Mouse (Mus musculus) limb, embryonic 10.5 days (tissue): ENCODE results near the gene Cfap73. TPM values are rescaled to one million over a fixed set of nuclear protein-coding genes. Genes with fewer than 3 reads are reported as not detected.

Experiments
- DNase-seq: peaks from one replicate; pipeline ENCODE4 v3.0.0-alpha.2; 2017; ENCODE audit warnings: low spot score
- H3K27ac ChIP-seq: fragments of 300-500 bp; sonication (generic); 2 replicates; pipeline ENCODE4 v1.5.1; 2016; ENCODE audit warnings: mild to moderate bottlenecking
- H3K27me3 ChIP-seq: fragments of 300-500 bp; sonication (generic); 2 replicates; pipeline ENCODE4 v1.6.1; 2016; ENCODE audit warnings: low read depth, mild to moderate bottlenecking; ENCODE audit not compliant: poor library complexity, severe bottlenecking
- H3K36me3 ChIP-seq: fragments of 300-500 bp; sonication (generic); 2 replicates; pipeline ENCODE4 v1.6.1; 2016; ENCODE audit warnings: mild to moderate bottlenecking, moderate library complexity
- H3K4me1 ChIP-seq: fragments of 300-500 bp; sonication (generic); 2 replicates; pipeline ENCODE4 v1.6.1; 2016
- H3K4me3 ChIP-seq: fragments of 300-500 bp; sonication (generic); 2 replicates; pipeline ENCODE4 v1.5.1; 2016; ENCODE audit warnings: mild to moderate bottlenecking, moderate library complexity
- H3K9me3 ChIP-seq: fragments of 300-500 bp; sonication (generic); replicated peaks from 2 replicates; pipeline ENCODE4 v1.6.1; 2016; ENCODE audit warnings: mild to moderate bottlenecking
- WGBS: fragments of 180-500 bp; shearing (Covaris S2); methylation state at CpG from one replicate; pipeline ENCODE4 v1.1.7; 2016; 5-methylcytosine and 5-hydroxymethylcytosine counted together
- polyA plus RNA-seq: library from polyadenylated mRNA; unstranded; fragments of >200 nt; fragmentation: Nextera tagmentation; extraction: Ambion mirVana; gene quantifications from 2 replicates; pipeline ENCODE4 v1.2.1, GENCODE M21; 2016

Gene Cfap73
- polyA plus RNA-seq, 1 experiment from 2014 or later = not detected

GRCm38 (mm10) chr5:120656281-120656751 lies 22.3 kb upstream of the Cfap73 start:
- H3K9me3 ChIP-seq = no peaks in the 10 kb centered on the region
- no peak for DNase-seq
- 88% methylated on average over 12 of the region's 12 CpGs for WGBS
- no peaks in the 10 kb centered on the region for H3K36me3 ChIP-seq
- no peak overlapping the region for H3K4me3 ChIP-seq
- no peak overlapping the region for H3K27ac ChIP-seq
- peaks cover 24% of the 10 kb centered on the region for H3K27me3 ChIP-seq
- H3K4me1 ChIP-seq = no peaks in the 10 kb centered on the region

- H3K27ac ChIP-seq = no peak overlapping the region
- H3K4me1 ChIP-seq = peaks cover 8% of the 10 kb centered on the region
- H3K27me3 ChIP-seq = peaks cover 49% of the 10 kb centered on the region
- H3K9me3 ChIP-seq = no peaks in the 10 kb centered on the region
- no peaks in the 10 kb centered on the region for H3K36me3 ChIP-seq
- no peak overlapping the region for H3K4me3 ChIP-seq
- WGBS = 89% methylated on average over 2 of the region's 2 CpGs
- DNase-seq = no peak
Measured at GRCm38 (mm10) chr5:120653873-120654272, 19.8 kb upstream of the Cfap73 start.

GRCm38 (mm10) chr5:120652915-120653701 lies 19.1 kb upstream of the Cfap73 start:
- WGBS = 85% methylated on average over 28 of the region's 28 CpGs
- Histone ChIP-seq H3K27me3 (peaks cover 56% of the 10 kb centered on the region), H3K4me1 (peaks cover 13% of the 10 kb centered on the region), H3K27ac (no peak overlapping the region), H3K36me3 (no peaks in the 10 kb centered on the region), H3K4me3 (no peak overlapping the region), H3K9me3 (no peaks in the 10 kb centered on the region)
- no peak for DNase-seq

- no peak for DNase-seq
- H3K27me3 ChIP-seq = peaks cover 75% of the 10 kb centered on the region
- WGBS = 73% methylated on average over 5 of the region's 5 CpGs
Measured at GRCm38 (mm10) chr5:120651230-120651629, 17.2 kb upstream of the Cfap73 start.

GRCm38 (mm10) chr5:120649938-120650337 lies 15.9 kb upstream of the Cfap73 start:
- peaks cover 13% of the 10 kb centered on the region for H3K4me1 ChIP-seq

More at GRCm38 (mm10) chr5:120651230-120651629, 17.2 kb upstream of the Cfap73 start:
- H3K27ac ChIP-seq = no peak overlapping the region
- H3K4me3 ChIP-seq = no peak overlapping the region
- no peaks in the 10 kb centered on the region for H3K9me3 ChIP-seq
- peaks cover 13% of the 10 kb centered on the region for H3K4me1 ChIP-seq
- H3K36me3 ChIP-seq = no peaks in the 10 kb centered on the region

GRCm38 (mm10) chr5:120649374-120649933 lies 15.4 kb upstream of the Cfap73 start:
- no peak for DNase-seq
- Histone ChIP-seq H3K36me3 (no peaks in the 10 kb centered on the region), H3K4me3 (peak overlapping the region; percentile 31), H3K27ac (no peak overlapping the region), H3K27me3 (peaks cover 80% of the 10 kb centered on the region), H3K9me3 (no peaks in the 10 kb centered on the region), H3K4me1 (peaks cover 13% of the 10 kb centered on the region)
- WGBS = 5% methylated on average over 21 of the region's 21 CpGs

More at GRCm38 (mm10) chr5:120649938-120650337, 15.9 kb upstream of the Cfap73 start:
- no peaks in the 10 kb centered on the region for H3K36me3 ChIP-seq
- no peak overlapping the region for H3K27ac ChIP-seq
- no peaks in the 10 kb centered on the region for H3K9me3 ChIP-seq
- DNase-seq = no peak
- no peak overlapping the region for H3K4me3 ChIP-seq
- 25% methylated on average over 13 of the region's 13 CpGs for WGBS
- H3K27me3 ChIP-seq = peaks cover 80% of the 10 kb centered on the region

GRCm38 (mm10) chr5:120648569-120649373 lies 14.7 kb upstream of the Cfap73 start, which contains the start of gene Rasal1:
Rasal1 (plus strand) TSS chr5:120648812.
- DNase-seq = peak; percentile 67
- Histone ChIP-seq H3K36me3 (no peaks in the 10 kb centered on the region), H3K4me1 (peaks cover 13% of the 10 kb centered on the region), H3K27me3 (peaks cover 80% of the 10 kb centered on the region), H3K4me3 (peak within 1 kb of the TSS; percentile 31), H3K9me3 (no peaks in the 10 kb centered on the region), H3K27ac (no peak within 1 kb of the TSS)
- WGBS = 2% methylated on average over 49 of the region's 53 CpGs

GRCm38 (mm10) chr5:120647814-120648491 lies 13.9 kb upstream of the Cfap73 start:
- no peak overlapping the region for H3K27ac ChIP-seq
- no peak for DNase-seq
- WGBS = 45% methylated on average over 12 of the region's 12 CpGs
- H3K27me3 ChIP-seq = peaks cover 72% of the 10 kb centered on the region
- H3K4me1 ChIP-seq = peaks cover 13% of the 10 kb centered on the region
- H3K9me3 ChIP-seq = no peaks in the 10 kb centered on the region
- no peaks in the 10 kb centered on the region for H3K36me3 ChIP-seq
- no peak overlapping the region for H3K4me3 ChIP-seq

- Histone ChIP-seq H3K4me3 (no peak overlapping the region), H3K27me3 (peaks cover 66% of the 10 kb centered on the region), H3K4me1 (peaks cover 13% of the 10 kb centered on the region), H3K27ac (no peak overlapping the region), H3K36me3 (no peaks in the 10 kb centered on the region), H3K9me3 (no peaks in the 10 kb centered on the region)
- DNase-seq = no peak
- WGBS = 84% methylated on average over 4 of the region's 4 CpGs
Measured at GRCm38 (mm10) chr5:120647361-120647760, 13.3 kb upstream of the Cfap73 start.

- peaks cover 13% of the 10 kb centered on the region for H3K4me1 ChIP-seq
- H3K27ac ChIP-seq = no peak overlapping the region
- H3K9me3 ChIP-seq = no peaks in the 10 kb centered on the region
- H3K27me3 ChIP-seq = peaks cover 51% of the 10 kb centered on the region
- H3K4me3 ChIP-seq = no peak overlapping the region
- H3K36me3 ChIP-seq = no peaks in the 10 kb centered on the region
- no peak for DNase-seq
- WGBS = 67% methylated on average over 6 of the region's 6 CpGs
Measured at GRCm38 (mm10) chr5:120645851-120646250, 11.8 kb upstream of the Cfap73 start.

- Histone ChIP-seq H3K4me1 (peaks cover 9% of the 10 kb centered on the region), H3K27ac (no peak overlapping the region), H3K9me3 (no peaks in the 10 kb centered on the region), H3K36me3 (no peaks in the 10 kb centered on the region), H3K4me3 (no peak overlapping the region), H3K27me3 (peaks cover 34% of the 10 kb centered on the region)
- no peak for DNase-seq
- 75% methylated on average over 3 of the region's 3 CpGs for WGBS
Measured at GRCm38 (mm10) chr5:120644227-120644626, 10.2 kb upstream of the Cfap73 start.

- Histone ChIP-seq H3K4me3 (no peak overlapping the region), H3K27me3 (peaks cover 27% of the 10 kb centered on the region)
- 87% methylated on average over 14 of the region's 14 CpGs for WGBS
Measured at GRCm38 (mm10) chr5:120643365-120644085, 9.5 kb upstream of the Cfap73 start.

More at GRCm38 (mm10) chr5:120643365-120644085, 9.5 kb upstream of the Cfap73 start:
- H3K36me3 ChIP-seq = no peaks in the 10 kb centered on the region
- H3K4me1 ChIP-seq = peaks cover 2% of the 10 kb centered on the region
- no peaks in the 10 kb centered on the region for H3K9me3 ChIP-seq
- no peak for DNase-seq
- H3K27ac ChIP-seq = no peak overlapping the region
